Mouse (Mus musculus): ENCODE data around the gene Mycl.
A peak's percentile ranks its signal among the peaks of the same experiment; 100 is the strongest.

The Mycl gene

GRCm38 (mm10) chr4:122995404-122996220 lies at the start of gene Mycl:
Gene Mycl, plus strand, starts transcription at chr4:122995652.
- DNase-seq (ENCODE audit: low read depth, low spot score) = peak; percentile 92

DNA sequence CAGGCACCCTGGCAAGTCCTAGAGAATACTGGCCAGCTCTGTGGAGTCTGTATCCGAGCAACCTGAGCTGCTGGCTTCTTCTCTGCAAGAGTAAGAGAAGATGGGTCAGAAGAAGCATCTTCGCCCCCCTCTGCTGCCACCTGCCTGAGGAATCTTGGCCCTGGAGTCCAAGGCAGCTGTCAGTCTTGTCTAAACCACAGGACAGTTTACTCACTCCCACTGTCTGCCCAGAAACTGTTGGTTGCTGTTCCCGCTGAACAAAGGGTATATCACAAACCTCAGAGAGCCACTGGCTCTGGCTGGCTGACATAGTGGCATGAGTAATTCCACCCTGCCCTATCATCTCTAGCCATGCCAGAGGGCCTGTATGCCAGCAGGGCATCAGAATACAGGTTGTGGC lies 48.2 kb upstream of the Mycl start:
- DNase-seq (ENCODE audit: low read depth, low spot score) = no peak

DNA sequence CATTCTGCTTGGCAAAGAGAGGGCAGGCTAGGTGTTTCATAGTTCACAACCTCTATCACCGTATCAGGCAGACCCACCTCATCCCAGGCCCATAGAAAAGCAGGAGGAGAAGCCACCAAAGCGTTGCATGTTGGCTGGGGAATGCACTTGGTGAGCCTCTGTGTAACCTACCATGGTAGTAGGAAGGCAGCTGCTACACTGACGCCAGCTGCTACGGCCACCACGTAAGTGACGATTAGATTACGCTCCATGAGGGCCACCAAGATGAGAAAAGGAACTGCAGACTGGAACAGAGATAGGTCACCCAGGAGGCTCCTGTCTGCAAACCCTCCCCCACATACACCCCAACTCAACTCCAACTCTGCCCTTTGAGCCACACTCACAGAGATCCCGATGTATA lies 46.4 kb upstream of the Mycl start:
- DNase-seq (ENCODE audit: low read depth, low spot score) = no peak

- no peak for DNase-seq (ENCODE audit: low read depth, low spot score)
These were observed 40.6 kb upstream of the Mycl start for GRCm38 (mm10) chr4:122954680-122955411.

DNA sequence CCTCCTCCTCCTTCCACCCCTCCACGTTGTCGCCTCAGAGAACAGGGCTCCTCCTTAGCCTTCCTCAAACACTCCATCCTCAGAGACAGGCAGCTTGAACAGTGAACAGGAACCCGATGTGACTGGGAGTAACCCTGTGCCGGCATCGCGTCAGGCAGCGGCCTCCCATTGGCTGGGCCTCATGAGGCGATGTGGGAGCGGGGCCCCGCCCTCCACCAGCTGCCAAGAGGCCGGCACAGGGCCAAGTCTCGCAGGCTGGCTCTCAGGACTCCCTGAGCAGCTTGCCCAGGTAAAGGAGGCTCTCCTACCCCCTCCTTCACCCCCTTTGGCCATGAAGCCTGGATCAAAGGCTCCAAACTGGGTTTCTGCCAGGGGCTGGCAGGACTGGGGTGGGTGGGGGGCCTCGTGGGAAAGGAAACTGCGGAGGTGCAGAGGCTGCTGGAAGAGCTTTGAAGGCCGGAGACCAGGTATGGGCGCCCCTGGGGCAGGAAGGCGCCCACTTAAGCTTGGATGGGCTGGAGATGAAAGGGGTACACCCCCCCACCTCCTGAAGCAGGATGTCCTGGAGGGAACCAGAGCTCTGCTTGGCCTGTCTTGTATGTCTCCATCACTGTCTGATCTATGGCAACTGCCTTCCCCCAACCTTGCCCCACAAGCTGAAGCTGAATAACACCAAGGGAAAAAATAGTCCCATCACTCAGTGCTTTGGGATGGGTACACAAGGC lies 39.9 kb upstream of the Mycl start:
- peak; percentile 88 for DNase-seq (ENCODE audit: low read depth, low spot score)

DNA sequence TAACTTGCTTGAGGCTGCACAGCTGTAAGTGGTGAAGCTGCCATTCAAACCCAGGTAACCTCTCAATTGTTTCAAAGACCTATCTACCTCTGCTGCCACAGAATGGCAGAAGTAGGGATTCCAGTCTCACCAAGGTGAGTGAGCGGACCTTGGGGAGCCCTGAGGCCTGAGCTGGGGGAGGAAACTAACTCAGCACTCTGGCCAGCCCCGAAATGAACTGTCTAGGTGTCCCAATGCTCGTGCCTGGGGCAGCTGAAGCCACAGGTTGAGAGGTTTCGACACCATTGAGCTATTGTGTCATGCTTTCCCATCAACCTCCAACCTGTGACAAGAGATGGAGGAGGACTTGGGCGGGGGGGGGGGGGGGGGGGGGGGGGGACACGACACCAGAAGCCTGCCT lies 39.2 kb upstream of the Mycl start:
- no peak for DNase-seq (ENCODE audit: low read depth, low spot score)

- DNase-seq (ENCODE audit: low read depth, low spot score) = no peak
These were observed 36.9 kb upstream of the Mycl start for GRCm38 (mm10) chr4:122958491-122959031.

DNA sequence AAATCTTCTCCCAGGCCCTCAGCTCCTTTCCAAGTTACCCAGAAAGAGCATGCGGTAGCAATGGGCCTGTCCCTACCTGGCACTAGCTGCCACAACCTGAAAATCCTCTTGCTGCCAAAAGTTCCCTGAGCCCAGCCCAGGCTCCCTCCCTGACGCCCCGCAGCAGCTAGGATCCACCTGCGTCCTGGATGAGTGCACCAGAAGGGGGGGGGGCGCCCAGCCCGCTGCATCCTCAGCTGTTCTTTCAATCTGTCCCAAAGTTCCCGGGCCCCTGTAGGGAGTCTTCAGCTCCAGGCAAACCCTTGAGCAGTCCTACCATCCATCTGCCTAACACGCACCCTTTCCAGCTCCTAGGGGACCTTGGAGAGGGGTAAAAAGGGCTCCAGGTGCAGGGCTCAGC lies 35.6 kb upstream of the Mycl start:
- DNase-seq (ENCODE audit: low read depth, low spot score) = peak; percentile 35

GRCm38 (mm10) chr4:122960321-122961099 lies 34.9 kb upstream of the Mycl start:
- DNase-seq (ENCODE audit: low read depth, low spot score) = peak; percentile 61

DNA sequence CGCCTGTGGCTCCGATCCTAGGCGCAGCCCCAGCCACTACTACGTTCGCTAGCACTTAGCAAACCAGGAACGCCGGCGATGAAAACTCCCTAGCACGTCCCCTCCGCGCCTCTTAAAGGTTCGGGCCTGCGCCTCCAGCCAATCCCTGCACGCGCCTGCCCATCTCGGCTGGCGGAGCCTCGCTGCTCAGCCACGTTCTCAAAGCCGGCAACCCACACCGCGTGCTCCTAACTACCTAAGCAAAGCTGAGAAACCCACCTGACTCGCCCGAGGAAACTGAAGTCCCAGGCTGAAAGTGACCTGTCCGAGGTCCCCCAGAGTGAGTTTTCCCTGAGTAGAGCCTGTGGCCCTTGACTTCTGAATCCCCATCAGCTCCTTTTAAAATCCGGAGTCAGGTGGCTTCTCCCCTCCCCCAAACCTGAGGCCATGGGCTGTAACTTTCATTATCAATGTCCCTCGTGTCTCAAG lies 34.3 kb upstream of the Mycl start, which contains the start of gene Mfsd2a:
Gene Mfsd2a (minus strand): TSS at position 89 of the 468 bp plus-strand sequence.
- peak; percentile 75 for DNase-seq (ENCODE audit: low read depth, low spot score)

DNA sequence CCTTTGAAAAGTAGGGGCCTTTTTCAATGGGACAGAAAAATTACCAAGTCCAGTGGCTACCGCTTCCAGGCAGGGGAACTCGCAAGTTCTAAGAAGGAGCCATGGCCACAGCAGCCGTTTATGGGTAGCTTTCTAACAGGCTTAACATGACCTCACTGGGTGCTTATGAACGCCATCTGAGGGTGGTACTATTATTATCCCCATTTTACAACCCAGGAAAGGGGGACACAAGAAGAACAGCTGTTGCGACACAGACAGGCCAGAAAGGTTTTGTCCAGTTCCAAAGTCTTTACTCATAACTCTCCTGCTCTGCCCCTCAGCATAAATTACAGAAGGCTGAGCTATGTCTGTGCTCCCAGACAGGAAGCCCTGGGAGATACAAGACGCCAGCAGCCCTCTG lies 33.9 kb upstream of the Mycl start:
- no peak for DNase-seq (ENCODE audit: low read depth, low spot score)

GRCm38 (mm10) chr4:122962751-122963150 lies 32.7 kb upstream of the Mycl start:
- peak; percentile 36 for DNase-seq (ENCODE audit: low read depth, low spot score)

DNA sequence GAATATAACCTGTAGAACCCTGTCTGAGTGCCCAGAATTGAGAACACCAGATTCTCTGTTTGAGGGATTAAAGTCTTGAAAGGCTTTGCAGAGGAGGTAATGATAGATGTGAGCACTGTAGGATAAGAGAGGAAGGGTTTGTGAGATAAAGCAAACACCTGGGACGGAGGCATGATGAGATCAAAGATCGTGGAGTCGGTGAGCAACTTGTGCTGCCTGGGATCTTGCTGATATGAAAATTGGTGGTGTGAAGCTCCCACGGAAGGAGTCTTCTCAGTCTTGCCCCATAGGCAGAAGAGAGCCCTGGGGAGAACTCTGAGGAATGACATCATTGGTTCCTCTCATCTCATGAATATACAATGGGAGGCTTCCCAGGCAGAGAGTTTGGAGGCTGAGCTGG lies 27.3 kb upstream of the Mycl start:
- DNase-seq (ENCODE audit: low read depth, low spot score) = no peak

- DNase-seq (ENCODE audit: low read depth, low spot score) = no peak
These were observed 24.3 kb upstream of the Mycl start for GRCm38 (mm10) chr4:122971191-122971590.

DNA sequence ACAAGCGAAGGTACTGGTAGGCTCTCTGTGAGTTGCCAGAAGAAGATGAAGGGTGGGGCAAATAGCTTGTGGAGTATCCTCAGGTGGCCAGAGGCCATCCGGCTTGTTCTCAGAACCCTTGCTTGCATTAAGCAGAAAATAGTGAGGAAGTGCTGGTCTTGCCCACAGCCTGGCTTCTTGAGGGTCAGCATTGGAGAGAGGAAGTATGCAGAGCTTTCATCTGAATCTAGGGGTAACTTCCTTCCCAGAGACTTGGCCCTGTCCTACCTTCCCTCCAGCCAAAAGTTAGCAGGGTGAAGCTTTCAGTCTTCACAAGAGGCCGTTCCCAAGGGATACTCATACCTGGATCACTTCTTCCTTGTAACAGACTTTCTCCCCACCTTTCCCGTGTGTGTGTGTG lies 23.8 kb upstream of the Mycl start:
- no peak for DNase-seq (ENCODE audit: low read depth, low spot score)

DNA sequence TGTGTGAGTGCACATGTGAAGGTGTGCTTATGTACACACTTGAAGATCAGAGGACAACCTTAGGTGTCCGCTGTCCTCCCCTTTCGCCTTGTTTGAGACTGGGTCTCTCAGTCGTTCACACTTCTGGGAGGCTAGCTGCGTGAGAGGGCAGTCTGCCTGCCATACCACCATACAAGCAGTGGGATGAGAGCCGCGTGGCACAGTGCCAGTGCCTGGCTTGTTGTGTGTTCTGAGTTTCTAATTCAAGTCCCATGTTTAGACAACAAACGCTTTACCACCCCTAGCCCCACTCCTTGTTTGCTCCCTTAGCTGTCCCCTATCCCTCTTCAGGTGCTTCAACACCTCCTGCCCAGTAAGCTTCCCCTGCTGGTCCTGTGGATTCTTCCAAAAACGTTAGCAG lies 23.4 kb upstream of the Mycl start:
- DNase-seq (ENCODE audit: low read depth, low spot score) = no peak

- no peak for DNase-seq (ENCODE audit: low read depth, low spot score)
These were observed 20.4 kb upstream of the Mycl start for GRCm38 (mm10) chr4:122974976-122975520.

DNA sequence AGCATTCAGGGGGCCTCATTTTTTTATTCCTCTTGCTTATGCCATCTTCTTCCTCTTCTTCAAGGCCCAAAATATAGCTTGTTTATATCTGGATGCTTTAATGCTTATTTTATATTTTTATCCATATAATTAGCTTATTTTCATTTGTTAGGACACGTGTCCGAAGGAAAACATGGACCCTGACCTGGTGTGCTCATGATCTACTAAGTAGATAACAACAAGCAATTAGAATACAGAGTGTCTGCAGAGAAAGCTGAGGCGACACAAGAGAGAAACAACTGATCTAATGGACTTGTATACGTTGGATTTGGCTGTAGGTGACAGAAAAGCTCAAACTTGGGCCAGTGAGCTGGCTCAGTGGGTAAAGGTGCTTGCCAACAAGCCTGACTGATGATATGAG lies 18.6 kb upstream of the Mycl start:
- DNase-seq (ENCODE audit: low read depth, low spot score) = no peak

GRCm38 (mm10) chr4:122978850-122979249 lies 16.6 kb upstream of the Mycl start:
- no peak for DNase-seq (ENCODE audit: low read depth, low spot score)

DNA sequence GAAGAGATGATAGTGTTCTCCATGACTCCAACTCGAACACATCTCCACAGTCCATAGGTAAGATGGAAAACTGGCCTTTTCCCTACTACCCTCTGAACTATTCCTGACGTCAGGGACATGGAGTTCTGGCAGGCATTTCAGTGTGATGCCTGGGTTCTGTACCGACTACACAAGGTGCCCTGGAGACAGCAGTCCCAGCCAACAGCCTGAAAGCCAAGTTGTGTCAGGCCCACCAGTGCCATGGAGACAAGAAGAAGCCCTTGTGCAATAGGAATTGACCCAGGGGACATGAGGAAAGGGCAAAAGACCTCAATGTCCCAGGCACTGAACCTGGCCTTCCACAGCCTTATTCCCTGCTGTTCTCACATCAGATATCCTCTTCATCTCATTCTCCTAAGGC lies 15.6 kb upstream of the Mycl start:
- no peak for DNase-seq (ENCODE audit: low read depth, low spot score)

- DNase-seq (ENCODE audit: low read depth, low spot score) = no peak
These were observed 14.8 kb upstream of the Mycl start for GRCm38 (mm10) chr4:122980684-122981083.

Data from mesoderm, embryonic 11.5 days (tissue).